ENCODE assay signal across 8 mouse cellular contexts in genomic region chr17:35937700-35938348, GRCm38 (mm10). TPM values are rescaled to one million over a fixed set of nuclear protein-coding genes. Genes with fewer than 3 reads are reported as not detected.
DNase-seq lines count a peak whose midpoint lies in the region; ATAC-seq and TF ChIP-seq lines count a peak whose summit lies in the region.

No protein-coding gene starts in this region.

- no peak overlapping the region for H3K9ac ChIP-seq in forebrain, embryonic 13.5 days
- H3K9ac ChIP-seq in lung, postnatal 0 days (replicated peaks; ENCODE audit: low read depth) = no peak overlapping the region

- no peak for TF ChIP-seq POLR2A in kidney, adult 2 months (IDR thresholded peaks at IDR 0.05; ENCODE audit: low read depth, low read length)
- no peak for TF ChIP-seq POLR2A in small intestine, adult 2 months (IDR thresholded peaks at IDR 0.05; ENCODE audit: low read depth, low read length)

- H3K4me1 ChIP-seq in forebrain, embryonic 13.5 days = no peaks in the 10 kb centered on the region
- H3K4me1 ChIP-seq in kidney, adult 2 months (ENCODE audit: control insufficient read depth, insufficient read depth, low read length) = no peaks in the 10 kb centered on the region
- no peaks in the 10 kb centered on the region for H3K4me1 ChIP-seq in lung, postnatal 0 days (ENCODE audit: insufficient read depth, low read depth, low read length)
- no peaks in the 10 kb centered on the region for H3K4me1 ChIP-seq in small intestine, adult 2 months (ENCODE audit: control insufficient read depth, insufficient read depth, insufficient read length, low read length)

- 48% methylated on average over 2 of the region's 2 CpGs for WGBS in forebrain, embryonic 13.5 days
- 32% methylated on average over 2 of the region's 2 CpGs for WGBS in kidney, adult 2 months
- WGBS in lung, postnatal 0 days = 30% methylated on average over 2 of the region's 2 CpGs
- WGBS in small intestine, adult 2 months = 26% methylated on average over 2 of the region's 2 CpGs

- ATAC-seq in forebrain, embryonic 13.5 days = peak; percentile 53; the same call in 1 of the 2 replicates
- ATAC-seq in lung, postnatal 0 days = peak; percentile 67

- no peaks in the 10 kb centered on the region for H3K27me3 ChIP-seq in forebrain, embryonic 13.5 days
- H3K27me3 ChIP-seq in kidney, adult 2 months (replicated peaks; ENCODE audit: control insufficient read depth, insufficient read depth, low read length) = no peaks in the 10 kb centered on the region
- H3K27me3 ChIP-seq in lung, postnatal 0 days (replicated peaks; ENCODE audit: insufficient read depth, low read length) = no peaks in the 10 kb centered on the region
- H3K27me3 ChIP-seq in small intestine, adult 2 months (ENCODE audit: control insufficient read depth, insufficient read depth, low read length) = no peaks in the 10 kb centered on the region

- H3K36me3 ChIP-seq in forebrain, embryonic 13.5 days (ENCODE audit: poor library complexity, severe bottlenecking) = no peaks in the 10 kb centered on the region
- no peaks in the 10 kb centered on the region for H3K36me3 ChIP-seq in kidney, adult 2 months (ENCODE audit: control insufficient read depth, insufficient read depth, low read length)
- H3K36me3 ChIP-seq in lung, postnatal 0 days (ENCODE audit: insufficient read depth, low read length) = no peaks in the 10 kb centered on the region
- no peaks in the 10 kb centered on the region for H3K36me3 ChIP-seq in small intestine, adult 2 months (ENCODE audit: control insufficient read depth, insufficient read depth, low read length)

- TF ChIP-seq EP300 in lung, postnatal 0 days (IDR thresholded peaks at IDR 0.05) = no peak

- peak; percentile 92 for TF ChIP-seq CTCF in kidney, adult 2 months (conservative IDR thresholded peaks at IDR 0.05; ENCODE audit: insufficient read depth, insufficient read length, low read depth, low read length)
- TF ChIP-seq CTCF in lung, postnatal 0 days (IDR thresholded peaks at IDR 0.05) = peak; percentile 86
- TF ChIP-seq CTCF in small intestine, adult 2 months (IDR thresholded peaks at IDR 0.05; ENCODE audit: extremely low read depth, insufficient read length, insufficient replicate concordance, low read depth, low read length) = peak; percentile 86; the same call in 1 of the 2 replicates

- no peaks in the 10 kb centered on the region for H3K9me3 ChIP-seq in forebrain, embryonic 13.5 days (replicated peaks)
- H3K9me3 ChIP-seq in lung, postnatal 0 days (ENCODE audit: low read length) = no peaks in the 10 kb centered on the region

- no peak overlapping the region for H3K4me2 ChIP-seq in forebrain, embryonic 13.5 days
- H3K4me2 ChIP-seq in lung, postnatal 0 days (replicated peaks; ENCODE audit: low read depth, low read length) = no peak overlapping the region

- H3K27ac ChIP-seq in forebrain, embryonic 13.5 days = no peak overlapping the region
- no peak overlapping the region for H3K27ac ChIP-seq in kidney, adult 2 months (ENCODE audit: insufficient read depth, low read depth, low read length)
- no peak overlapping the region for H3K27ac ChIP-seq in lung, postnatal 0 days (ENCODE audit: low read length)
- H3K27ac ChIP-seq in small intestine, adult 2 months (ENCODE audit: insufficient read depth, low read depth, low read length) = no peak overlapping the region

- peak; percentile 47 for DNase-seq in right cerebral cortex, adult 18-20 months
- no peak for DNase-seq in right cerebral cortex, postnatal 36 days (ENCODE audit: low spot score in 2 of 2)
- DNase-seq in brain, adult 2 months (ENCODE audit: low read depth, low spot score) = peak; percentile 84
- DNase-seq in kidney, adult 2 months = peak; percentile 58
- DNase-seq in lung, postnatal 0 days (ENCODE audit: low spot score) = peak; percentile 81
- no peak for DNase-seq in ovary, postnatal 10 days (ENCODE audit: low spot score)

- H3K4me3 ChIP-seq in forebrain, embryonic 13.5 days = no peak overlapping the region
- no peak overlapping the region for H3K4me3 ChIP-seq in kidney, adult 2 months (ENCODE audit: insufficient read depth, low read depth, low read length)
- H3K4me3 ChIP-seq in lung, postnatal 0 days (ENCODE audit: low read depth, low read length) = no peak overlapping the region
- H3K4me3 ChIP-seq in small intestine, adult 2 months (ENCODE audit: low read depth, low read length) = no peak overlapping the region

RNA-seq across cellular contexts. Expression of gene Ppp1r10, which starts 21.6 kb away (rescaled TPM):
- polyA plus RNA-seq in forebrain, embryonic 13.5 days (2015; fragmentation: Nextera tagmentation; extraction: Ambion mirVana) = 51.8 and 52.2 TPM in 2 replicates
- 24.3 and 26.6 TPM in 2 replicates for polyA plus RNA-seq in kidney, adult 2 months (2012; rRNA removed)
- polyA plus RNA-seq in lung, postnatal 0 days (2015; fragmentation: Nextera tagmentation; extraction: Ambion mirVana) = 21.4 and 23.5 TPM in 2 replicates
- 15.1 and 33.3 TPM in 2 replicates for polyA plus RNA-seq in small intestine, adult 2 months (2012; rRNA removed)

RNA-seq across cellular contexts. Expression of gene Mrps18b, which starts 21.6 kb away (rescaled TPM):
- 57.1 and 62.2 TPM in 2 replicates for polyA plus RNA-seq in forebrain, embryonic 13.5 days (2015; fragmentation: Nextera tagmentation; extraction: Ambion mirVana)
- polyA plus RNA-seq in kidney, adult 2 months (2012; rRNA removed) = 91.4 and 94.1 TPM in 2 replicates
- 40.7 and 44.8 TPM in 2 replicates for polyA plus RNA-seq in lung, postnatal 0 days (2015; fragmentation: Nextera tagmentation; extraction: Ambion mirVana)
- 49.0 and 63.4 TPM in 2 replicates for polyA plus RNA-seq in small intestine, adult 2 months (2012; rRNA removed)

RNA-seq across cellular contexts. Expression of gene Atat1, which starts 27.9 kb away (rescaled TPM):
- polyA plus RNA-seq in forebrain, embryonic 13.5 days (2015; fragmentation: Nextera tagmentation; extraction: Ambion mirVana) = 331 and 355 TPM in 2 replicates
- 42.9 and 54.6 TPM in 2 replicates for polyA plus RNA-seq in kidney, adult 2 months (2012; rRNA removed)
- polyA plus RNA-seq in lung, postnatal 0 days (2015; fragmentation: Nextera tagmentation; extraction: Ambion mirVana) = 19.3 and 24.6 TPM in 2 replicates
- polyA plus RNA-seq in small intestine, adult 2 months (2012; rRNA removed) = 24.7 and 56.1 TPM in 2 replicates

RNA-seq across cellular contexts. Expression of gene Abcf1, which starts 31.7 kb away (rescaled TPM):
- 108 and 120 TPM in 2 replicates for polyA plus RNA-seq in forebrain, embryonic 13.5 days (2015; fragmentation: Nextera tagmentation; extraction: Ambion mirVana)
- 59.4 and 63.6 TPM in 2 replicates for polyA plus RNA-seq in kidney, adult 2 months (2012; rRNA removed)
- polyA plus RNA-seq in lung, postnatal 0 days (2015; fragmentation: Nextera tagmentation; extraction: Ambion mirVana) = 61.2 and 67.8 TPM in 2 replicates
- polyA plus RNA-seq in small intestine, adult 2 months (2012; rRNA removed) = 52.7 and 84.9 TPM in 2 replicates

RNA-seq across cellular contexts. Expression of gene 2310061I04Rik, which starts 40.6 kb away (rescaled TPM):
- polyA plus RNA-seq in forebrain, embryonic 13.5 days (2015; fragmentation: Nextera tagmentation; extraction: Ambion mirVana) = 31.6 and 36.6 TPM in 2 replicates
- polyA plus RNA-seq in kidney, adult 2 months (2012; rRNA removed) = 118 and 132 TPM in 2 replicates
- polyA plus RNA-seq in lung, postnatal 0 days (2015; fragmentation: Nextera tagmentation; extraction: Ambion mirVana) = 15.9 and 18.5 TPM in 2 replicates
- polyA plus RNA-seq in small intestine, adult 2 months (2012; rRNA removed) = 82.8 and 142 TPM in 2 replicates

Comparison
In these comparisons a context has a peak if more than half of its experiments do, and no peak if none do; other contexts are left out.
1. DNase-seq: peak in right cerebral cortex, adult 18-20 months (single experiment), brain, adult 2 months (single experiment), kidney, adult 2 months (single experiment) and lung, postnatal 0 days (single experiment); none in right cerebral cortex, postnatal 36 days (0 of 2) and ovary, postnatal 10 days (single experiment).
2. Peak in every context shown above with its lines, with median percentiles within 50 percentile points of each other: CTCF ChIP-seq.